Mouse (Mus musculus) limb, embryonic 14.5 days (tissue): ENCODE measurements around the gene Tmem259. TPM values are rescaled to one million over a fixed set of nuclear protein-coding genes. Genes with fewer than 3 reads are reported as not detected.

ENCODE experiments used
- ATAC-seq: fragments of 200-750 bp; cut with Nextera tagmentation; 2 replicates; pipeline ENCODE4 v1.8.0; 2017; ENCODE audit warnings: low read depth, moderate number of reproducible peaks, moderate TSS enrichment; ENCODE audit not compliant: low FRiP score
- DNase-seq: peaks from one replicate; pipeline ENCODE4 v3.0.0-alpha.2; 2015; ENCODE audit warnings: low spot score
- H3K27ac ChIP-seq: fragments of 300-500 bp; sonication (generic); replicated peaks from 2 replicates; pipeline ENCODE4 v1.5.1; 2014; ENCODE audit warnings: low read depth, mild to moderate bottlenecking, low read length, moderate library complexity, mixed read lengths
- H3K27me3 ChIP-seq: fragments of 300-500 bp; sonication (generic); 2 replicates; pipeline ENCODE4 v1.6.1; 2014; ENCODE audit warnings: low read length, mixed read lengths; ENCODE audit not compliant: control insufficient read depth, insufficient read depth
- H3K36me3 ChIP-seq: fragments of 300-500 bp; sonication (generic); 2 replicates; pipeline ENCODE4 v1.6.1; 2014; ENCODE audit warnings: mild to moderate bottlenecking, low read length, moderate library complexity, mixed read lengths; ENCODE audit not compliant: control insufficient read depth, insufficient read depth
- H3K4me1 ChIP-seq: fragments of 300-500 bp; sonication (generic); 2 replicates; pipeline ENCODE4 v1.6.1; 2014; ENCODE audit warnings: antibody characterized with exemption, low read length, mixed read lengths; ENCODE audit not compliant: control insufficient read depth, insufficient read depth
- H3K4me2 ChIP-seq: fragments of 300-500 bp; sonication (generic); replicated peaks from 2 replicates; pipeline ENCODE4 v1.6.1; 2014; ENCODE audit warnings: low read depth, mild to moderate bottlenecking, low read length, moderate library complexity; ENCODE audit not compliant: severe bottlenecking
- H3K4me3 ChIP-seq: fragments of 300-500 bp; sonication (generic); replicated peaks from 2 replicates; pipeline ENCODE4 v1.5.1; 2014; ENCODE audit warnings: low read length
- H3K9ac ChIP-seq: fragments of 300-500 bp; sonication (generic); 2 replicates; pipeline ENCODE4 v1.6.1; 2014; ENCODE audit warnings: mild to moderate bottlenecking, low read depth, low read length, moderate library complexity; ENCODE audit not compliant: severe bottlenecking
- H3K9me3 ChIP-seq: fragments of 300-500 bp; sonication (generic); 2 replicates; pipeline ENCODE4 v1.6.1; 2016; ENCODE audit warnings: low read length; ENCODE audit not compliant: control insufficient read depth
- POLR2A ChIP-seq: fragments of 200-500 bp; IDR thresholded peaks from 2 replicates; pipeline ENCODE4 v1.8.0; 2012; ENCODE audit warnings: inconsistent platforms, mild to moderate bottlenecking, moderate library complexity, borderline replicate concordance; ENCODE audit not compliant: insufficient read depth, insufficient read length; ENCODE audit errors: extremely low read depth
- WGBS: fragments of 180-500 bp; shearing (Covaris S2); extraction: QIAGEN DNeasy Blood & Tissue Kit; methylation state at CpG from one replicate; pipeline ENCODE4 v1.1.7; 2014; 5-methylcytosine and 5-hydroxymethylcytosine counted together
- polyA plus RNA-seq, 2 experiments: library from polyadenylated mRNA; depleted of rRNA in 1 of 2; stranded (reverse) in 1 of 2; unstranded in 1 of 2; fragments of >200 nt; fragmentation: Nextera tagmentation in 1 of 2; extraction: Ambion mirVana in 1 of 2; gene quantifications; 2 replicates each; pipeline versions ENCODE4 v1.2.1 to v1.2.3; 2012 to 2014

Tmem259 gene
- polyA plus RNA-seq, 2 experiments, result 24.5 to 260 TPM

DNA sequence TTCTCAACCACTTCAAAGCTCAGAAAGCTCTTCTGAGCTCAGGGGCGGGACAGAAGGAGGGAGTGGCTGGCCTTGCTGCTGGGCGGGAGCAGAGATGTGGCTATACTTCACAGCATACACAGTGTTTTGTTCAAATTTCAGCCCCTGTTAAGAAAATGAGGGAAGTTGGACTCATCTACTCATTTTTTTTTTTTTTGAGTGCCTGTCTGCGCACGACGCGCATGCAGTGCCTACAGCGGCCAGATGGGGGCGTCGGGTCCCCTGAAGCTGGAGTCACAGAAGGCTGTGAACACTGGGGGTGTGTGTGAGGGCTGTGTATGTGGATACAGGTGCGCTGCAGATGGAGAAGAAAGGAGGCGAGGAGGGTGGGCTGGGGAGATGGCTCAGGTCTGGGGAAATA, 2.8 kb upstream of the Tmem259 start:
- Histone ChIP-seq H3K9ac (no peak overlapping the region), H3K4me2 (peak overlapping the region; percentile 72), H3K27me3 (no peaks in the 10 kb centered on the region), H3K27ac (peak overlapping the region; percentile 67; the same call in 1 of the 2 replicates), H3K9me3 (no peaks in the 10 kb centered on the region), H3K4me1 (peaks cover 44% of the 10 kb centered on the region), H3K4me3 (0 out of 2 replicates have a peak overlapping the region, but pooled peaks have one; percentile 5), H3K36me3 (peaks cover 14% of the 10 kb centered on the region)
- 4% methylated on average over 11 of the region's 11 CpGs for WGBS
- no peak for TF ChIP-seq POLR2A
- no peak for ATAC-seq
- peak; percentile 79 for DNase-seq

DNA sequence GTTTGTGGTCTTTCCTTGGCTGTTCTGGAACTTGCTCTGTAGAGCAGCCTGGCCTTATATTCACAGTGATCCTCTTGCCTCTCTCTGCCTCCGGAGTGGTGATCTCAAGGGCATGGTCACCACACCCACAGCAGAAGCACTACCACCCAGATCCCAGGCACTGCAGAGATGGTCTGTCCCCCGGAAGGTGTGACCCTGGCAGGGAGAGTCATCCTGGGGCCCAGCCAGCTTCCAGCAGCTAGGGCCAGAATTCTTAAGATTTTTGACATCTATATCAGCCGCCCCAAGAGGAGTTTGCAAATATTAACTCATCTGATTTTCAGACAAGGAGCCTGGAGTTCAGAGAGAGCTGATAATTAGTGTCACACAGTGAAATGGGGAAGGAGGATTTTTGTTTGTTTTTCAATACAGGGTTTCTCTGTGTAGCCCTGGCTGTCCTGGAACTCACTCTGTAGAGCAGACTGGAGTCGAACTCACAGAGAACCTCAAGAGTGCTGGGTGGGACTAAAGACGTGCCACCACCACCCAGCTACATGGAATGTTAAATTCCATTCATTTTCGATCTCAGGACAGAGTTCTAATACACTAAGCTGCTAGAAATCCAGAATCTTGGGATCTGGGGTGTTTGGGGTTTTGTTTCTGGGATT, 2.2 kb upstream of the Tmem259 start:
- peaks cover 10% of the 10 kb centered on the region for H3K36me3 ChIP-seq
- TF ChIP-seq POLR2A, result no peak
- peaks cover 44% of the 10 kb centered on the region for H3K4me1 ChIP-seq
- H3K4me3 ChIP-seq, result peak overlapping the region; percentile 68
- H3K27ac ChIP-seq, result peak overlapping the region; percentile 96; the same call in 1 of the 2 replicates
- DNase-seq (no peak), ATAC-seq (no peak)
- H3K4me2 ChIP-seq, result peak overlapping the region; percentile 85
- no peak overlapping the region for H3K9ac ChIP-seq
- 40% methylated on average over 6 of the region's 6 CpGs for WGBS
- no peaks in the 10 kb centered on the region for H3K27me3 ChIP-seq
- no peaks in the 10 kb centered on the region for H3K9me3 ChIP-seq

GRCm38 (mm10) chr10:79985334-79986231, 1.5 kb upstream of the Tmem259 start:
- H3K27ac ChIP-seq, result peak overlapping the region; percentile 96
- peaks cover 7% of the 10 kb centered on the region; the same call in 1 of the 2 replicates for H3K36me3 ChIP-seq
- peak overlapping the region; percentile 72 for H3K9ac ChIP-seq
- ATAC-seq (no peak), DNase-seq (peak; percentile 67)
- 4% methylated on average over 35 of the region's 35 CpGs for WGBS
- peaks cover 44% of the 10 kb centered on the region for H3K4me1 ChIP-seq
- peak overlapping the region; percentile 68 for H3K4me3 ChIP-seq
- H3K27me3 ChIP-seq, result no peaks in the 10 kb centered on the region
- no peak for TF ChIP-seq POLR2A
- no peaks in the 10 kb centered on the region for H3K9me3 ChIP-seq
- peak overlapping the region; percentile 85 for H3K4me2 ChIP-seq

- ATAC-seq, result peak; percentile 93
- H3K4me3 ChIP-seq, result peak overlapping the region; percentile 68
- under 1% methylated on average over 22 of the region's 22 CpGs for WGBS
- no peaks in the 10 kb centered on the region for H3K9me3 ChIP-seq
- peak; percentile 100 for DNase-seq
- H3K27me3 ChIP-seq, result no peaks in the 10 kb centered on the region
- H3K36me3 ChIP-seq, result peaks cover 7% of the 10 kb centered on the region; the same call in 1 of the 2 replicates
- TF ChIP-seq POLR2A, result no peak
- peak overlapping the region; percentile 96 for H3K27ac ChIP-seq
- H3K9ac ChIP-seq, result peak overlapping the region; percentile 72
- peak overlapping the region; percentile 85 for H3K4me2 ChIP-seq
- H3K4me1 ChIP-seq, result peaks cover 42% of the 10 kb centered on the region
These were observed 741 bp upstream of the Tmem259 start for GRCm38 (mm10) chr10:79984871-79985270.

GRCm38 (mm10) chr10:79983670-79984069, 460 bp downstream of the Tmem259 start:
- no peaks in the 10 kb centered on the region for H3K27me3 ChIP-seq
- peak overlapping the region; percentile 72 for H3K9ac ChIP-seq
- H3K4me2 ChIP-seq, result peak overlapping the region; percentile 85
- TF ChIP-seq POLR2A, result no peak
- H3K4me3 ChIP-seq, result peak overlapping the region; percentile 68
- DNase-seq (peak; percentile 58), ATAC-seq (no peak)
- peaks cover 17% of the 10 kb centered on the region for H3K36me3 ChIP-seq
- WGBS, result 3% methylated on average over 12 of the region's 21 CpGs
- peak overlapping the region; percentile 96 for H3K27ac ChIP-seq
- H3K9me3 ChIP-seq, result no peaks in the 10 kb centered on the region
- peaks cover 35% of the 10 kb centered on the region for H3K4me1 ChIP-seq
